Mouse (Mus musculus): ENCODE results near the gene Per1. TPM values are rescaled to one million over a fixed set of nuclear protein-coding genes. Genes with fewer than 3 reads are reported as not detected.

The Per1 gene
- polyA plus RNA-seq, 1 experiment = 4.5 TPM

GRCm38 (mm10) chr11:69081613-69082012, 13.4 kb upstream of the Per1 start:
- TF ChIP-seq CTCF (IDR thresholded peaks at IDR 0.05; ENCODE audit: control insufficient read depth, insufficient read depth, insufficient read length) = no peak
- no peak for TF ChIP-seq FOSL1 (IDR thresholded peaks at IDR 0.05; ENCODE audit: insufficient read depth, low read length, poor library complexity, severe bottlenecking)
- TF ChIP-seq MYOG (IDR thresholded peaks at IDR 0.05; ENCODE audit: control insufficient read depth, extremely low read depth, insufficient read length) = no peak
- Histone ChIP-seq H3K27me3 (ENCODE audit: control insufficient read depth, insufficient read depth, insufficient read length) (no peaks in the 10 kb centered on the region), H3K79me2 (ENCODE audit: control insufficient read depth, insufficient read depth) (no peaks in the 10 kb centered on the region), H3ac (ENCODE audit: control insufficient read depth, insufficient read length, low read depth) (no peak overlapping the region), H3K79me3 (ENCODE audit: low read depth) (no peaks in the 10 kb centered on the region), H3K4me3 (ENCODE audit: insufficient read depth, poor library complexity, severe bottlenecking) (no peak overlapping the region), H3K36me3 (ENCODE audit: control insufficient read depth, insufficient read depth) (no peaks in the 10 kb centered on the region)

GRCm38 (mm10) chr11:69085608-69086007, 9.4 kb upstream of the Per1 start:
- Histone ChIP-seq H3K27me3 (ENCODE audit: control insufficient read depth, insufficient read depth, insufficient read length) (no peaks in the 10 kb centered on the region), H3K79me3 (ENCODE audit: low read depth) (peaks cover 16% of the 10 kb centered on the region), H3K36me3 (ENCODE audit: control insufficient read depth, insufficient read depth) (peaks cover 6% of the 10 kb centered on the region), H3ac (ENCODE audit: control insufficient read depth, insufficient read length, low read depth) (no peak overlapping the region), H3K4me3 (ENCODE audit: insufficient read depth, poor library complexity, severe bottlenecking) (no peak overlapping the region), H3K79me2 (ENCODE audit: control insufficient read depth, insufficient read depth) (peaks cover 22% of the 10 kb centered on the region)
- no peak for TF ChIP-seq MYOG (IDR thresholded peaks at IDR 0.05; ENCODE audit: control insufficient read depth, extremely low read depth, insufficient read length)
- no peak for TF ChIP-seq CTCF (IDR thresholded peaks at IDR 0.05; ENCODE audit: control insufficient read depth, insufficient read depth, insufficient read length)
- TF ChIP-seq MYOD1 (IDR thresholded peaks at IDR 0.05; ENCODE audit: control insufficient read depth, insufficient read length, low read depth) = no peak
- TF ChIP-seq MAX (IDR thresholded peaks at IDR 0.05) = no peak
- no peak for TF ChIP-seq FOSL1 (IDR thresholded peaks at IDR 0.05; ENCODE audit: insufficient read depth, low read length, poor library complexity, severe bottlenecking)
- no peak for TF ChIP-seq USF1 (IDR thresholded peaks at IDR 0.05; ENCODE audit: low read depth)
- no peak for TF ChIP-seq CEBPB (IDR thresholded peaks at IDR 0.05; ENCODE audit: low read depth)

- no peak overlapping the region for H3K4me3 ChIP-seq (ENCODE audit: insufficient read depth, poor library complexity, severe bottlenecking)
- no peak overlapping the region for H3ac ChIP-seq (ENCODE audit: control insufficient read depth, insufficient read length, low read depth)
- H3K36me3 ChIP-seq (ENCODE audit: control insufficient read depth, insufficient read depth) = peaks cover 13% of the 10 kb centered on the region
- no peaks in the 10 kb centered on the region for H3K27me3 ChIP-seq (ENCODE audit: control insufficient read depth, insufficient read depth, insufficient read length)
- TF ChIP-seq USF1 (IDR thresholded peaks at IDR 0.05; ENCODE audit: low read depth) (no peak), MAX (IDR thresholded peaks at IDR 0.05) (no peak), MYOD1 (IDR thresholded peaks at IDR 0.05; ENCODE audit: control insufficient read depth, insufficient read length, low read depth) (no peak), CTCF (IDR thresholded peaks at IDR 0.05; ENCODE audit: control insufficient read depth, insufficient read depth, insufficient read length) (no peak), MYOG (IDR thresholded peaks at IDR 0.05; ENCODE audit: control insufficient read depth, extremely low read depth, insufficient read length) (no peak), FOSL1 (IDR thresholded peaks at IDR 0.05; ENCODE audit: insufficient read depth, low read length, poor library complexity, severe bottlenecking) (no peak), CEBPB (IDR thresholded peaks at IDR 0.05; ENCODE audit: low read depth) (no peak)
- H3K79me2 ChIP-seq (ENCODE audit: control insufficient read depth, insufficient read depth) = peaks cover 29% of the 10 kb centered on the region
- peaks cover 18% of the 10 kb centered on the region for H3K79me3 ChIP-seq (ENCODE audit: low read depth)
These were observed 8.6 kb upstream of the Per1 start for GRCm38 (mm10) chr11:69086390-69086789.

- Histone ChIP-seq H3K36me3 (ENCODE audit: control insufficient read depth, insufficient read depth) (peaks cover 17% of the 10 kb centered on the region), H3K79me2 (ENCODE audit: control insufficient read depth, insufficient read depth) (peaks cover 36% of the 10 kb centered on the region), H3K27me3 (ENCODE audit: control insufficient read depth, insufficient read depth, insufficient read length) (no peaks in the 10 kb centered on the region), H3K4me3 (ENCODE audit: insufficient read depth, poor library complexity, severe bottlenecking) (no peak overlapping the region), H3K79me3 (ENCODE audit: low read depth) (peaks cover 18% of the 10 kb centered on the region), H3ac (ENCODE audit: control insufficient read depth, insufficient read length, low read depth) (no peak overlapping the region)
- TF ChIP-seq CEBPB (IDR thresholded peaks at IDR 0.05; ENCODE audit: low read depth) (no peak), CTCF (IDR thresholded peaks at IDR 0.05; ENCODE audit: control insufficient read depth, insufficient read depth, insufficient read length) (no peak), MAX (IDR thresholded peaks at IDR 0.05) (no peak), MYOD1 (IDR thresholded peaks at IDR 0.05; ENCODE audit: control insufficient read depth, insufficient read length, low read depth) (no peak), USF1 (IDR thresholded peaks at IDR 0.05; ENCODE audit: low read depth) (no peak), FOSL1 (IDR thresholded peaks at IDR 0.05; ENCODE audit: insufficient read depth, low read length, poor library complexity, severe bottlenecking) (no peak), MYOG (IDR thresholded peaks at IDR 0.05; ENCODE audit: control insufficient read depth, extremely low read depth, insufficient read length) (no peak)
These were observed 7.9 kb upstream of the Per1 start for GRCm38 (mm10) chr11:69087082-69087481.

GRCm38 (mm10) chr11:69087597-69087996, 7.4 kb upstream of the Per1 start:
- Histone ChIP-seq H3K79me3 (ENCODE audit: low read depth) (peaks cover 18% of the 10 kb centered on the region), H3K36me3 (ENCODE audit: control insufficient read depth, insufficient read depth) (peaks cover 19% of the 10 kb centered on the region), H3K79me2 (ENCODE audit: control insufficient read depth, insufficient read depth) (peaks cover 36% of the 10 kb centered on the region), H3ac (ENCODE audit: control insufficient read depth, insufficient read length, low read depth) (no peak overlapping the region), H3K27me3 (ENCODE audit: control insufficient read depth, insufficient read depth, insufficient read length) (no peaks in the 10 kb centered on the region), H3K4me3 (ENCODE audit: insufficient read depth, poor library complexity, severe bottlenecking) (no peak overlapping the region)
- TF ChIP-seq CTCF (IDR thresholded peaks at IDR 0.05; ENCODE audit: control insufficient read depth, insufficient read depth, insufficient read length) = no peak
- no peak for TF ChIP-seq FOSL1 (IDR thresholded peaks at IDR 0.05; ENCODE audit: insufficient read depth, low read length, poor library complexity, severe bottlenecking)
- TF ChIP-seq CEBPB (IDR thresholded peaks at IDR 0.05; ENCODE audit: low read depth) = no peak
- no peak for TF ChIP-seq MYOD1 (IDR thresholded peaks at IDR 0.05; ENCODE audit: control insufficient read depth, insufficient read length, low read depth)
- no peak for TF ChIP-seq USF1 (IDR thresholded peaks at IDR 0.05; ENCODE audit: low read depth)
- no peak for TF ChIP-seq MYOG (IDR thresholded peaks at IDR 0.05; ENCODE audit: control insufficient read depth, extremely low read depth, insufficient read length)
- TF ChIP-seq MAX (IDR thresholded peaks at IDR 0.05) = no peak

Measured in C2C12 (cell line).